Mouse (Mus musculus) cortical plate, adult 2 months (tissue): ENCODE measurements around the gene Zfp593.

ENCODE experiments used
- CTCF ChIP-seq: fragments of 200-500 bp; IDR thresholded peaks from 2 replicates; pipeline ENCODE4 v1.5.1; 2011; ENCODE audit warnings: mild to moderate bottlenecking, control low read depth, low read length; ENCODE audit not compliant: insufficient read depth; ENCODE audit errors: extremely low read depth
- POLR2A ChIP-seq: fragments of 200-500 bp; IDR thresholded peaks from 2 replicates; pipeline ENCODE4 v1.6.1; 2011; ENCODE audit warnings: mild to moderate bottlenecking, low read length, control low read depth; ENCODE audit not compliant: insufficient read depth; ENCODE audit errors: extremely low read depth

DNA sequence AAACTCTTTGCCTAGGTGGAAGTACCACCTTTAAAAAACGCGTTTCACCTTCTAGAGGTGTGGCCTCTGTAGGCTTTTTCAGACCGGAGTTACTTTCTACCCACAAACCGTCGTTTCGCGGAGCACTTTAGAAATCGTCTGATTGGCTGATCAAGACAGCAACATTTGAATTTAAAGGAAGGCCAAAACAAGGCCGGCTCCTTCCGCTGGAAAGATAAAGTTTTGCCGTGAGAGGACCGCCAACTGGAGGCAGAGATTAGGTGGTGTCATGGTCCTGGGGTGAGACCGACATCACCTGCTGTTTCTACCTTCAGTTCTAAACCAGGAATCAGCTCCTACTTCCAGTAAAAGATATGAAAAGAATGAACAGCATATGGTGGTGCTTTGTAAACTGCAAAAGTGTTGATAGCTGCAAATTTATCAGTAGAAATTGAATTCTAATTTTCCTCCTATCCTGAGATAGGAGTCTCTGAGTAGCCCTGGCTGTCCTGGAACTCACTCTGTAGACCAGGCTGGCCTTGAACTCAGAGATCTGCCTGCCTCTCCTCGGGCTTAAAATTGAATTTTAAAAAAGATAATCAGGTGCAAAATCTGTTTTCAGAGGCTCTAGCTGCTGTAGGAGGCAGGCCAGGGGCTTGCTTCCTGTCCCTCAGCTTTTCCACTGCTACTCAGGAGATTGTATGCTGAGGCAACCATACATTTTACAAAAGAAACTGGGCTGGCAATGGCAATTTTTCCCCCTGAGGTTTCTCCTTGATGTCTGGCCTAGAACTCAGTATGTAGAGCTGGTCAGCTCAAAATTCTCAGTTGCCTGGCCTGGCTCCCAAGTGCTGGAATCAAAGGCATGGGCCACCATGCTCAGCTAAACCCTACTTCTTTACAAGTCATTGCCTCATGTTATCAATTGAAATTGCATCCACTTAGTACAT, 28.3 kb upstream of the Zfp593 start:
- TF ChIP-seq CTCF (no peak), POLR2A (no peak)
